Mouse (Mus musculus) C2C12 (cell line): ENCODE measurements at regions not wholly inside any gene's neighbourhood (a gene's known extent, or its start where the extent isn't known, plus 50 kb on each side); places are given as distances from the start of the nearest gene placed in this dataset.

Experiments used
- CEBPB ChIP-seq: IDR thresholded peaks from one replicate; pipeline ENCODE4 v1.6.1; 2011; ENCODE audit warnings: low read depth, mild to moderate bottlenecking, control low read depth, moderate library complexity
- CTCF ChIP-seq: IDR thresholded peaks from one replicate; pipeline ENCODE4 v1.5.1; 2011; ENCODE audit not compliant: control insufficient read depth, insufficient read depth, insufficient read length
- FOSL1 ChIP-seq: IDR thresholded peaks from one replicate; pipeline ENCODE4 v1.8.0; 2011; ENCODE audit warnings: mild to moderate bottlenecking, low read length; ENCODE audit not compliant: poor library complexity, insufficient read depth, severe bottlenecking
- MAX ChIP-seq: IDR thresholded peaks from one replicate; pipeline ENCODE4 v1.6.1; 2011; ENCODE audit warnings: mild to moderate bottlenecking, control low read depth
- MYOD1 ChIP-seq: IDR thresholded peaks from one replicate; pipeline ENCODE4 v1.6.1; 2011; ENCODE audit warnings: low read depth; ENCODE audit not compliant: control insufficient read depth, insufficient read length
- MYOG ChIP-seq: IDR thresholded peaks from one replicate; pipeline ENCODE4 v1.6.1; 2011; ENCODE audit not compliant: control insufficient read depth, insufficient read length; ENCODE audit errors: extremely low read depth
- USF1 ChIP-seq: IDR thresholded peaks from one replicate; pipeline ENCODE4 v1.6.1; 2011; ENCODE audit warnings: low read depth, mild to moderate bottlenecking, control low read depth, moderate library complexity

DNA sequence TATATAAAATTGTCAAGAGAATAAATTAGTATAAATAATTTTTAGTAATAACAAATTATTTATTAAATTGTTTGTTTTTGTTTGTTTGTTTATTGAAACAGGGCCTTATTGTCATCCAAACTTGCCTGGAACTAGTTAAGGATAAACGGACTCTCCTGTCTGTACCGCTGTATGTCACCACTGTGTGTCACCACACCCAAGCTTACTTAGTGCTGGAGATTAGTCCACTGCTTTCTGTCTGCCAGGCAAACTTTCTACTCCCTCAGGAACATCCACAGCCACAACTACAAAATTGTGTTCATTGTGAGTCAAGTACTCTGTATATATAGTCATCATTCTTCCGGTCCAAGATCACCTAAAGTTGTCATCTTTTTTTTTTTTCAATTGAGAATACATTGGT is 74.0 kb upstream of the Emb start:
- TF ChIP-seq MAX = no peak
- TF ChIP-seq CTCF = no peak
- no peak for TF ChIP-seq CEBPB
- no peak for TF ChIP-seq USF1
- TF ChIP-seq MYOG = no peak
- TF ChIP-seq FOSL1 = no peak
- no peak for TF ChIP-seq MYOD1
